Mouse (Mus musculus) monocyte, adult 5-6 weeks (primary cell): ENCODE results near the gene Zfand2b. TPM values are rescaled to one million over a fixed set of nuclear protein-coding genes. Genes with fewer than 3 reads are reported as not detected.

Source experiments
- ATAC-seq: fragments of 153-309, 156-312 bp; replicated peaks from 2 replicates; pipeline ENCODE4 v1.8.0; 2017; ENCODE audit warnings: mild to moderate bottlenecking; ENCODE audit not compliant: low TSS enrichment, insufficient number of reproducible peaks, severe bottlenecking, poor library complexity, low FRiP score
- total RNA-seq: library from RNA; stranded (forward); fragments of 200-1000, 200-491, 200-594 nt; gene quantifications from 3 replicates; pipeline ENCODE4 v1.2.3, GENCODE M21; 2017

Gene Zfand2b
- total RNA-seq, 1 experiment from 2014 or later, result 48.3 TPM

GRCm38 (mm10) chr1:75158990-75159389 is 9.5 kb upstream of the Zfand2b start:
- no peak for ATAC-seq

- ATAC-seq, result no peak
These were observed 8.7 kb upstream of the Zfand2b start for GRCm38 (mm10) chr1:75159540-75160255.

GRCm38 (mm10) chr1:75160256-75160617 is 8.2 kb upstream of the Zfand2b start:
- no peak for ATAC-seq

- ATAC-seq, result no peak
These were observed 364 bp upstream of the Zfand2b start for GRCm38 (mm10) chr1:75168093-75168471.

GRCm38 (mm10) chr1:75179334-75180104 is 11.1 kb downstream of the Zfand2b start:
- peak; percentile 27 for ATAC-seq

GRCm38 (mm10) chr1:75180105-75180590 is 11.7 kb downstream of the Zfand2b start, which contains the start of gene Abcb6:
Abcb6 (minus strand) TSS chr1:75180392.
- peak; percentile 87 for ATAC-seq

GRCm38 (mm10) chr1:75180741-75181140 is 12.3 kb downstream of the Zfand2b start:
- no peak for ATAC-seq

- ATAC-seq, result no peak
These were observed 13.0 kb downstream of the Zfand2b start for GRCm38 (mm10) chr1:75181377-75181870.

GRCm38 (mm10) chr1:75182160-75182559 is 13.7 kb downstream of the Zfand2b start:
- no peak for ATAC-seq

- no peak for ATAC-seq
These were observed 17.0 kb downstream of the Zfand2b start for GRCm38 (mm10) chr1:75185495-75185894.

- ATAC-seq, result no peak
These were observed 18.7 kb downstream of the Zfand2b start for GRCm38 (mm10) chr1:75187126-75187525.

GRCm38 (mm10) chr1:75187914-75188483 is 19.6 kb downstream of the Zfand2b start:
- peak; percentile 68 for ATAC-seq

GRCm38 (mm10) chr1:75190577-75190976 is 22.1 kb downstream of the Zfand2b start:
- ATAC-seq, result no peak

GRCm38 (mm10) chr1:75191258-75191621 is 22.8 kb downstream of the Zfand2b start:
- ATAC-seq, result no peak

GRCm38 (mm10) chr1:75191622-75192402 is 23.4 kb downstream of the Zfand2b start, which contains the start of the genes Ankzf1 and Atg9a:
Ankzf1 (plus strand) TSS chr1:75192151.
Atg9a (minus strand) TSS chr1:75192196.
- peak; percentile 94 for ATAC-seq

- peak; percentile 57; the same call in 1 of the 2 replicates for ATAC-seq
These were observed 24.0 kb downstream of the Zfand2b start for GRCm38 (mm10) chr1:75192452-75192851.

GRCm38 (mm10) chr1:75201236-75201635 is 32.8 kb downstream of the Zfand2b start:
- ATAC-seq, result no peak

GRCm38 (mm10) chr1:75208967-75209678 is 40.7 kb downstream of the Zfand2b start:
- ATAC-seq, result no peak
